Mouse (Mus musculus): ENCODE data around the gene Samd4b.
"Not testable (repeated sequence)": the region's sequence is repeated elsewhere in the genome, so short reads cannot be mapped to it uniquely, and the experiment has no call there.

Samd4b gene

GRCm38 (mm10) chr7:28401030-28401429, 196.9 kb downstream of the Samd4b start:
- DNase-seq (ENCODE audit: low read depth, low spot score): no peak

- no peak for DNase-seq (ENCODE audit: low read depth, low spot score)
Observed at GRCm38 (mm10) chr7:28398696-28399340, 199.1 kb downstream of the Samd4b start.

- peak; percentile 56 for DNase-seq (ENCODE audit: low read depth, low spot score)
Observed at GRCm38 (mm10) chr7:28398000-28398399, 199.9 kb downstream of the Samd4b start.

GRCm38 (mm10) chr7:28395425-28395824, 202.5 kb downstream of the Samd4b start:
- no peak for DNase-seq (ENCODE audit: low read depth, low spot score)

GRCm38 (mm10) chr7:28393272-28393951, 204.5 kb downstream of the Samd4b start:
- no peak for DNase-seq (ENCODE audit: low read depth, low spot score)

GRCm38 (mm10) chr7:28392429-28393271, 205.3 kb downstream of the Samd4b start, which contains the start of the genes Med29 and Paf1:
Gene Med29, minus strand, starts transcription at chr7:28392708.
Gene Paf1, plus strand, starts transcription at chr7:28392951.
- DNase-seq (ENCODE audit: low read depth, low spot score): peak; percentile 100

GRCm38 (mm10) chr7:28390331-28390730, 207.6 kb downstream of the Samd4b start:
- no peak for DNase-seq (ENCODE audit: low read depth, low spot score)

GRCm38 (mm10) chr7:28387384-28387783, 210.6 kb downstream of the Samd4b start:
- DNase-seq (ENCODE audit: low read depth, low spot score): not testable (repeated sequence)

- not testable (repeated sequence) for DNase-seq (ENCODE audit: low read depth, low spot score)
Observed at GRCm38 (mm10) chr7:28386877-28387276, 211.1 kb downstream of the Samd4b start.

- DNase-seq (ENCODE audit: low read depth, low spot score): peak; percentile 90
Observed at GRCm38 (mm10) chr7:28386462-28386861, 211.5 kb downstream of the Samd4b start.

GRCm38 (mm10) chr7:28386007-28386406, 211.9 kb downstream of the Samd4b start:
- peak; percentile 67 for DNase-seq (ENCODE audit: low read depth, low spot score)

GRCm38 (mm10) chr7:28385196-28385595, 212.7 kb downstream of the Samd4b start:
- no peak for DNase-seq (ENCODE audit: low read depth, low spot score)

GRCm38 (mm10) chr7:28384162-28384561, 213.8 kb downstream of the Samd4b start:
- DNase-seq (ENCODE audit: low read depth, low spot score): no peak

- no peak for DNase-seq (ENCODE audit: low read depth, low spot score)
Observed at GRCm38 (mm10) chr7:28383606-28384005, 214.3 kb downstream of the Samd4b start.

GRCm38 (mm10) chr7:28382981-28383396, 215.0 kb downstream of the Samd4b start:
- peak; percentile 92 for DNase-seq (ENCODE audit: low read depth, low spot score)

GRCm38 (mm10) chr7:28382347-28382951, 215.5 kb downstream of the Samd4b start:
- DNase-seq (ENCODE audit: low read depth, low spot score): peak; percentile 78

GRCm38 (mm10) chr7:28381938-28382337, 216.0 kb downstream of the Samd4b start:
- DNase-seq (ENCODE audit: low read depth, low spot score): peak; percentile 77

- peak; percentile 62 for DNase-seq (ENCODE audit: low read depth, low spot score)
Observed at GRCm38 (mm10) chr7:28381017-28381790, 216.7 kb downstream of the Samd4b start.

- no peak for DNase-seq (ENCODE audit: low read depth, low spot score)
Observed at GRCm38 (mm10) chr7:28380237-28381016, 217.5 kb downstream of the Samd4b start, which contains the start of gene Zfp36. Gene Zfp36, minus strand, starts transcription at chr7:28380253.

Data from brain, adult 2 months (tissue).